Mouse (Mus musculus) small intestine, adult 2 months (tissue): ENCODE data around the gene Tnni1.

Experiments used
- CTCF ChIP-seq: fragments of 200-500 bp; IDR thresholded peaks from 2 replicates; pipeline ENCODE4 v1.5.1; 2012; ENCODE audit warnings: low read depth, mild to moderate bottlenecking, control low read depth, inconsistent platforms, low read length, moderate library complexity, mixed read lengths; ENCODE audit not compliant: insufficient replicate concordance, insufficient read length; ENCODE audit errors: extremely low read depth
- POLR2A ChIP-seq: fragments of 200-500 bp; IDR thresholded peaks from 2 replicates; pipeline ENCODE4 v1.6.1; 2012; ENCODE audit warnings: low read depth, mild to moderate bottlenecking, control low read depth, inconsistent platforms, low read length, moderate library complexity

DNA sequence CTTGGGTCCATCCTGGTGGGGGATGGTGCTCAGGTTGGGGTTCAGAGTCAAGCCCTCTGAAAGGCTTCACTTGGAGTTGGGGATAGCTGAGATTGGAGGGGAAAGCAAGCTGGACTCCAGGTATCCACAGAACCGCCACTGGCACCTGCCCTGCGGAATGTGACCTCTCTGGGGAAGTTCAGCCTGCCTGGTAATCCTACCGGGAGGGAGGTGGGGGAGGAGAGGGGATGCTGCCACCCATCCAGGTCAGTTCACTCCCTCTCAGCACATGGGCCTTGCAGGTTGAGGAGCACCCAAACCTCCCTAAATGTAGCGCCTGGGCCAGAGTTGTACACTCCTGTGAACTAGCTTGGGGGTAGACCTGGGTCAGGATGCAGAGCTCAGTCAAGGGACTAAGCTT is 76.8 kb downstream of the Tnni1 start:
- TF ChIP-seq CTCF = no peak
- TF ChIP-seq POLR2A = no peak
